Mouse (Mus musculus) heart, postnatal 0 days (tissue): Measurements from ENCODE around the gene Ube2f.

Experiments used
- CTCF ChIP-seq: IDR thresholded peaks from 2 replicates; pipeline ENCODE4 v1.5.1; 2016; ENCODE audit warnings: antibody characterized with exemption, control low read depth, low read depth
- EP300 ChIP-seq: IDR thresholded peaks from 2 replicates; pipeline ENCODE4 v1.6.1; 2016; ENCODE audit warnings: antibody characterized with exemption, low read depth

- TF ChIP-seq CTCF (no peak), EP300 (no peak)
These were observed 49.0 kb upstream of the Ube2f start for GRCm38 (mm10) chr1:91201122-91201521.
